Mouse (Mus musculus): ENCODE results near the gene Pqlc3.

Gene Pqlc3

GRCm38 (mm10) chr12:17009466-17009865 is 9.3 kb upstream of the Pqlc3 start:
- DNase-seq (ENCODE audit: low spot score in 2 of 2) = no peak

- DNase-seq (ENCODE audit: low spot score in 2 of 2) = no peak
Measured at GRCm38 (mm10) chr12:17001211-17001610, 1.0 kb upstream of the Pqlc3 start.

- DNase-seq (ENCODE audit: low spot score in 2 of 2) = no peak
Measured at GRCm38 (mm10) chr12:17000628-17001027, 420 bp upstream of the Pqlc3 start.

GRCm38 (mm10) chr12:16999146-16999545 is 1.1 kb downstream of the Pqlc3 start:
- DNase-seq (ENCODE audit: low spot score in 2 of 2) = no peak

GRCm38 (mm10) chr12:16996886-16997462 is 3.2 kb downstream of the Pqlc3 start:
- DNase-seq (ENCODE audit: low spot score in 2 of 2) = no peak

GRCm38 (mm10) chr12:16996281-16996680 is 3.9 kb downstream of the Pqlc3 start:
- DNase-seq (ENCODE audit: low spot score in 2 of 2) = no peak

- DNase-seq (ENCODE audit: low spot score in 2 of 2) = no peak
Measured at GRCm38 (mm10) chr12:16994291-16994690, 5.9 kb downstream of the Pqlc3 start.

GRCm38 (mm10) chr12:16992355-16992754 is 7.9 kb downstream of the Pqlc3 start:
- DNase-seq (ENCODE audit: low spot score in 2 of 2) = no peak

- DNase-seq (ENCODE audit: low spot score in 2 of 2) = no peak
Measured at GRCm38 (mm10) chr12:16991376-16991775, 8.8 kb downstream of the Pqlc3 start.

GRCm38 (mm10) chr12:16985778-16986177 is 14.4 kb downstream of the Pqlc3 start:
- DNase-seq (ENCODE audit: low spot score in 2 of 2) = no peak

GRCm38 (mm10) chr12:16977120-16977519 is 23.1 kb downstream of the Pqlc3 start:
- no peak for DNase-seq (ENCODE audit: low spot score in 2 of 2)

- no peak for DNase-seq (ENCODE audit: low spot score in 2 of 2)
Measured at GRCm38 (mm10) chr12:16966811-16967210, 33.4 kb downstream of the Pqlc3 start.

- no peak for DNase-seq (ENCODE audit: low spot score in 2 of 2)
Measured at GRCm38 (mm10) chr12:16963354-16963753, 36.9 kb downstream of the Pqlc3 start.

- no peak for DNase-seq (ENCODE audit: low spot score in 2 of 2)
Measured at GRCm38 (mm10) chr12:16958851-16959250, 41.4 kb downstream of the Pqlc3 start.

GRCm38 (mm10) chr12:16948239-16948638 is 52.0 kb downstream of the Pqlc3 start:
- DNase-seq (ENCODE audit: low spot score in 2 of 2) = no peak

- no peak for DNase-seq (ENCODE audit: low spot score in 2 of 2)
Measured at GRCm38 (mm10) chr12:16941976-16942375, 58.2 kb downstream of the Pqlc3 start.

Data from frontal cortex, postnatal 25 days (tissue).